Mouse (Mus musculus): ENCODE measurements around the gene Dars. TPM values are rescaled to one million over a fixed set of nuclear protein-coding genes. Genes with fewer than 3 reads are reported as not detected.

Dars gene
- total and polyA plus RNA-seq, 2 experiments from 2014 or later, result 42.6 to 74.7 TPM

DNA sequence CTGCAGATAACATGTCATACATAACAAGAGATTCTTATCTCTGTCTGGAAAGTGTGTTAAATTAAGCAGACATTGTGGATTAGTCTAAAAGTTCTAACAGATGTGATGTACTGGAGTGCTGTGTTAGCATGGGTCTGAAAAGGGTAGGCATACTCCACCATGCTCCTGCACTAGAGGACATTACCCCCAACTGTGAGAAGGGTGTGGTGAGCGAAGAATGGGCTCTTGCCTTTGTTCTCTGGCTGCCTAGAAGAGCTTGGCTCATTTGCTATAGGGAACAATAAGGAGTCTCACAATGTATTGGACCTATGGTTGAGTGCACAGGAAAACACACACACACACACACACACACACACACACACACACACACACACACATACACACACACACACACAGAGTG lies 42.3 kb upstream of the Dars start:
- Histone ChIP-seq H3K4me3 (ENCODE audit: low read depth, low read length) (no peak overlapping the region), H3K9me3 (replicated peaks; ENCODE audit: control insufficient read depth, low read length) (no peaks in the 10 kb centered on the region), H3K4me1 (ENCODE audit: control insufficient read depth, insufficient read depth) (no peaks in the 10 kb centered on the region), H3K27me3 (ENCODE audit: control insufficient read depth, insufficient read depth, low read length) (no peaks in the 10 kb centered on the region), H3K27ac (ENCODE audit: low read depth) (no peak overlapping the region), H3K36me3 (replicated peaks; ENCODE audit: control insufficient read depth, insufficient read depth, low read length) (no peaks in the 10 kb centered on the region), H3K4me2 (ENCODE audit: low read depth, low read length) (no peak overlapping the region), H3K9ac (replicated peaks; ENCODE audit: low read depth, low read length) (no peak overlapping the region)
- no peak for ATAC-seq (ENCODE audit: insufficient read depth, low read depth)
- TF ChIP-seq EP300 (IDR thresholded peaks at IDR 0.05; ENCODE audit: low read depth) (no peak), CTCF (IDR thresholded peaks at IDR 0.05; ENCODE audit: low read depth) (no peak)
- WGBS, result 70% methylated on average over 1 of the region's 1 CpGs
- no peak for DNase-seq (ENCODE audit: low spot score)

- no peak overlapping the region for H3K4me2 ChIP-seq (ENCODE audit: low read depth, low read length)
- no peaks in the 10 kb centered on the region for H3K27me3 ChIP-seq (ENCODE audit: control insufficient read depth, insufficient read depth, low read length)
- no peak for DNase-seq (ENCODE audit: low spot score)
- no peak overlapping the region for H3K4me3 ChIP-seq (ENCODE audit: low read depth, low read length)
- no peak for TF ChIP-seq CTCF (IDR thresholded peaks at IDR 0.05; ENCODE audit: low read depth)
- H3K27ac ChIP-seq (ENCODE audit: low read depth), result no peak overlapping the region
- no peaks in the 10 kb centered on the region for H3K36me3 ChIP-seq (replicated peaks; ENCODE audit: control insufficient read depth, insufficient read depth, low read length)
- H3K4me1 ChIP-seq (ENCODE audit: control insufficient read depth, insufficient read depth), result no peaks in the 10 kb centered on the region
- H3K9me3 ChIP-seq (replicated peaks; ENCODE audit: control insufficient read depth, low read length), result no peaks in the 10 kb centered on the region
- no peak for ATAC-seq (ENCODE audit: insufficient read depth, low read depth)
- H3K9ac ChIP-seq (replicated peaks; ENCODE audit: low read depth, low read length), result no peak overlapping the region
- WGBS, result 60% methylated on average over 3 of the region's 3 CpGs
Measured at GRCm38 (mm10) chr1:128459011-128459410, 41.8 kb upstream of the Dars start.

DNA sequence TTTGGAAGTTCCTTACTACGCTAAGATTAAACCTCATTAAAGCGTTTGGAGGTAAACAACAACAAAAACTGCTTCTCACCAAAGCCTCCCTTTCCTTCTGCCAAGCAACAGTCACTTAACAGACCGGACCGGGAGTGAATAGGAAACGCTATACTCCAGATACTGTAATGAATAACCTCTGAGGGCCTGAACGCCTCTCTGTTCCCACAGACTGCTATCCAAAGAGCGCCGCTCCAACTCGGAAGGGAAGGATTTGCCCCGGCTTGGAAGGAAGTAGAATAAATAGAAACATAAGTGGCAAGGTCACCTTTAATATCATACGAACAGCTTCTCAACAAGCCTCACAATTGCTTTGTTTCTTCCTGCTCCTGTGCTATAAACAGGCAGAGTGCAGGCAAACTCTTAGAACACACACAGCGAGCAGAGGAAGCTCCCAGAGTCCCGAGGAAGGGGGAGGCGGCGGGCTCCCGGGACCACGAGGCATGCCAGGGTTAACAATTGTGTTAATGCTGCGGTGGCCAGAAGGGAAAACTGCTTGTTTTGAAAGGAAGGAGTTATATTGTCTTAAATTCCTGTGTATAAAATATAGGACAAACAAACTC lies 39.8 kb upstream of the Dars start:
- Histone ChIP-seq H3K27ac (ENCODE audit: low read depth) (no peak overlapping the region), H3K4me2 (ENCODE audit: low read depth, low read length) (peak overlapping the region; percentile 60)

GRCm38 (mm10) chr1:128456271-128456670 lies 39.1 kb upstream of the Dars start:
- H3K36me3 ChIP-seq (replicated peaks; ENCODE audit: control insufficient read depth, insufficient read depth, low read length), result no peaks in the 10 kb centered on the region
- H3K9ac ChIP-seq (replicated peaks; ENCODE audit: low read depth, low read length), result no peak overlapping the region
- TF ChIP-seq CTCF (IDR thresholded peaks at IDR 0.05; ENCODE audit: low read depth) (no peak), EP300 (IDR thresholded peaks at IDR 0.05; ENCODE audit: low read depth) (no peak)
- ATAC-seq (ENCODE audit: insufficient read depth, low read depth) (no peak), DNase-seq (ENCODE audit: low spot score) (no peak)
- 73% methylated on average over 10 of the region's 10 CpGs for WGBS
- no peaks in the 10 kb centered on the region for H3K27me3 ChIP-seq (ENCODE audit: control insufficient read depth, insufficient read depth, low read length)
- no peak overlapping the region for H3K4me3 ChIP-seq (ENCODE audit: low read depth, low read length)
- no peaks in the 10 kb centered on the region for H3K4me1 ChIP-seq (ENCODE audit: control insufficient read depth, insufficient read depth)
- H3K4me2 ChIP-seq (ENCODE audit: low read depth, low read length), result 0 out of 2 replicates have a peak overlapping the region, but pooled peaks have one; percentile 60
- H3K9me3 ChIP-seq (replicated peaks; ENCODE audit: control insufficient read depth, low read length), result no peaks in the 10 kb centered on the region
- no peak overlapping the region for H3K27ac ChIP-seq (ENCODE audit: low read depth)

More for the DNA sequence above, 39.8 kb upstream of the Dars start:
- no peak for TF ChIP-seq CTCF (IDR thresholded peaks at IDR 0.05; ENCODE audit: low read depth)
- 0 out of 2 replicates have a peak, but pooled peaks have one; percentile 30 for TF ChIP-seq EP300 (IDR thresholded peaks at IDR 0.05; ENCODE audit: low read depth)
- Histone ChIP-seq H3K4me3 (ENCODE audit: low read depth, low read length) (peak overlapping the region; percentile 22), H3K36me3 (replicated peaks; ENCODE audit: control insufficient read depth, insufficient read depth, low read length) (no peaks in the 10 kb centered on the region), H3K27me3 (ENCODE audit: control insufficient read depth, insufficient read depth, low read length) (no peaks in the 10 kb centered on the region), H3K4me1 (ENCODE audit: control insufficient read depth, insufficient read depth) (no peaks in the 10 kb centered on the region), H3K9ac (replicated peaks; ENCODE audit: low read depth, low read length) (no peak overlapping the region; the same call in 1 of the 2 replicates), H3K9me3 (replicated peaks; ENCODE audit: control insufficient read depth, low read length) (no peaks in the 10 kb centered on the region)
- DNase-seq (ENCODE audit: low spot score) (peak; percentile 45), ATAC-seq (ENCODE audit: insufficient read depth, low read depth) (peak; percentile 79)
- 15% methylated on average over 18 of the region's 18 CpGs for WGBS

- H3K9ac ChIP-seq (replicated peaks; ENCODE audit: low read depth, low read length), result no peak overlapping the region
- no peaks in the 10 kb centered on the region for H3K36me3 ChIP-seq (replicated peaks; ENCODE audit: control insufficient read depth, insufficient read depth, low read length)
- no peak overlapping the region for H3K4me3 ChIP-seq (ENCODE audit: low read depth, low read length)
- 72% methylated on average over 3 of the region's 3 CpGs for WGBS
- TF ChIP-seq CTCF (IDR thresholded peaks at IDR 0.05; ENCODE audit: low read depth) (no peak), EP300 (IDR thresholded peaks at IDR 0.05; ENCODE audit: low read depth) (no peak)
- H3K27ac ChIP-seq (ENCODE audit: low read depth), result no peak overlapping the region
- no peak overlapping the region for H3K4me2 ChIP-seq (ENCODE audit: low read depth, low read length)
- H3K4me1 ChIP-seq (ENCODE audit: control insufficient read depth, insufficient read depth), result no peaks in the 10 kb centered on the region
- DNase-seq (ENCODE audit: low spot score), result no peak
- no peaks in the 10 kb centered on the region for H3K27me3 ChIP-seq (ENCODE audit: control insufficient read depth, insufficient read depth, low read length)
- ATAC-seq (ENCODE audit: insufficient read depth, low read depth), result no peak
- H3K9me3 ChIP-seq (replicated peaks; ENCODE audit: control insufficient read depth, low read length), result no peaks in the 10 kb centered on the region
Measured at GRCm38 (mm10) chr1:128452210-128452609, 35.0 kb upstream of the Dars start.

DNA sequence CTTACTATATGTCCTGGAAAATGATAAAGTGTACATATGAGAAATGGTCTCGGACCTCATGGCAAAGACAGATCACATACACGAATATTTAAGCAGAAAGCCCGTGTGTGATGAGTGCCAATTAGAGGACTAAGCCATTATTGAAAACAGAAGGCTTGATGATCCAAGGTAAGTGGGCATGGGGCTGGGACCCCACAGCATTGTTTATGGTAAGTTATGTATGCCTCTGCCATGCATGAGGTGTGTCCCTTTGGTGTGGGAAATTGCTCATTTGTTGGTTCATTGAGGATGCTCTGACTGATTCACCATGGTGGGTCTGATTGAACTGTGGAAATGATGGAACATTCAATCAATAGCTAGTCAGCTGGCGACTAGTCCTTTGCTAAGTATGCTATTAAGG lies 34.0 kb upstream of the Dars start:
- ATAC-seq (ENCODE audit: insufficient read depth, low read depth), result no peak
- no peaks in the 10 kb centered on the region for H3K4me1 ChIP-seq (ENCODE audit: control insufficient read depth, insufficient read depth)
- no peak overlapping the region for H3K9ac ChIP-seq (replicated peaks; ENCODE audit: low read depth, low read length)
- H3K9me3 ChIP-seq (replicated peaks; ENCODE audit: control insufficient read depth, low read length), result no peaks in the 10 kb centered on the region
- TF ChIP-seq EP300 (IDR thresholded peaks at IDR 0.05; ENCODE audit: low read depth), result no peak
- H3K27me3 ChIP-seq (ENCODE audit: control insufficient read depth, insufficient read depth, low read length), result no peaks in the 10 kb centered on the region
- H3K27ac ChIP-seq (ENCODE audit: low read depth), result no peak overlapping the region
- H3K4me3 ChIP-seq (ENCODE audit: low read depth, low read length), result no peak overlapping the region
- WGBS, result 75% methylated on average over 4 of the region's 4 CpGs
- no peak for DNase-seq (ENCODE audit: low spot score)
- H3K36me3 ChIP-seq (replicated peaks; ENCODE audit: control insufficient read depth, insufficient read depth, low read length), result no peaks in the 10 kb centered on the region
- H3K4me2 ChIP-seq (ENCODE audit: low read depth, low read length), result no peak overlapping the region
